Mouse (Mus musculus) liver, adult 2 months (tissue): ENCODE measurements at regions not wholly inside any gene's neighbourhood (a gene's known extent, or its start where the extent isn't known, plus 50 kb on each side); places are given as distances from the start of the nearest gene placed in this dataset.

Experiments used
- CTCF ChIP-seq: fragments of 200-500 bp; IDR thresholded peaks from 2 replicates; pipeline ENCODE4 v1.5.1; 2011; ENCODE audit warnings: low read depth, low read length, control low read depth
- POLR2A ChIP-seq: fragments of 200-500 bp; IDR thresholded peaks from 2 replicates; pipeline ENCODE4 v1.6.1; 2011; ENCODE audit warnings: low read length, control low read depth; ENCODE audit not compliant: insufficient read depth; ENCODE audit errors: extremely low read depth

GRCm38 (mm10) chr12:26184701-26185460 is 230.2 kb downstream of the Rnf144a start:
- TF ChIP-seq POLR2A (no peak), CTCF (no peak)
